Mouse (Mus musculus) kidney, adult 9 months (tissue): ENCODE measurements around the gene Rnf44.
A peak's percentile ranks its signal among the peaks of the same experiment; 100 is the strongest.

Experiments
- DNase-seq: peaks from one replicate; pipeline ENCODE4 v3.0.0; 2022

The Rnf44 gene

GRCm38 (mm10) chr13:54686139-54687053 lies 7.3 kb downstream of the Rnf44 start:
- DNase-seq = no peak

DNA sequence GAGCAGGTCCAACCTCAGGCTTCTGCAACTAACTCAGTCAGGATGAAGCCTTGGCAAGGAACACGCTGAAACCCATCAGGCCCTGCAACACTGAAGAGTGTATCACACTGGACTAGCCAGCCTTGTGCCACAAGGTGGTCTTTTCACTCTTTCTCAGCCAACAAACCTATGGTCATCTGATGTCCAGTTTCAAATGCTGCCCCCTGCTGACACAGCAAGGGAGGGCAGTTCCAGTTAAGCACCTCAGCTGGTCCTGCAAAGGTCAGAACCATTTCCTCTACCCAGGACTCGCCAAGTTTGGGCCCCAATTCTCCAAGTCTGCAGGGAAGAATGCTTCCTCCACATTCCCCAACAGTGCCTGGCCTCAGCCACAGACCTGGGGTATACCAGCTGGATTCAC lies 8.5 kb downstream of the Rnf44 start:
- peak; percentile 72 for DNase-seq

GRCm38 (mm10) chr13:54684140-54684896 lies 9.4 kb downstream of the Rnf44 start:
- peak; percentile 37 for DNase-seq

- peak; percentile 7 for DNase-seq
Observed at GRCm38 (mm10) chr13:54683301-54683700, 10.4 kb downstream of the Rnf44 start.

DNA sequence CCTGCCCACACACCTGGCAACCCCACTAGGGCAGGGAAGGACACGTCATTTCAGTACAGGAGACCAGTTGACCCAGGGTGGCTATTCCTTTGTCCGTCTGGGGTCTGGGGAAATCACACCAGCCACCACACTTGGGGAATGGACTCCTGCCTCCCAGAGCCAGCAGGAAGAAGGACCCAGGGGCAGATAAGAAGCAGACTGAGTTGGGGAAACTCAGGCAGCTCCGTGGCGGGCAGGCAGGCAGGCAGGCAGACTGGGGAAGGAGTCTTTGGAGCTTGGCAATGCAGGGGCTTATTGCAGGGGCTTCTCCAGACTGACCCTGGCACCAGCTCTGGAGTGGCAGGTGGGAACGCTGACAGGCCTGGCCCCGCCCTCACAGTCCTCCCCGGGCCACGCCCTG lies 12.4 kb downstream of the Rnf44 start:
- no peak for DNase-seq

DNA sequence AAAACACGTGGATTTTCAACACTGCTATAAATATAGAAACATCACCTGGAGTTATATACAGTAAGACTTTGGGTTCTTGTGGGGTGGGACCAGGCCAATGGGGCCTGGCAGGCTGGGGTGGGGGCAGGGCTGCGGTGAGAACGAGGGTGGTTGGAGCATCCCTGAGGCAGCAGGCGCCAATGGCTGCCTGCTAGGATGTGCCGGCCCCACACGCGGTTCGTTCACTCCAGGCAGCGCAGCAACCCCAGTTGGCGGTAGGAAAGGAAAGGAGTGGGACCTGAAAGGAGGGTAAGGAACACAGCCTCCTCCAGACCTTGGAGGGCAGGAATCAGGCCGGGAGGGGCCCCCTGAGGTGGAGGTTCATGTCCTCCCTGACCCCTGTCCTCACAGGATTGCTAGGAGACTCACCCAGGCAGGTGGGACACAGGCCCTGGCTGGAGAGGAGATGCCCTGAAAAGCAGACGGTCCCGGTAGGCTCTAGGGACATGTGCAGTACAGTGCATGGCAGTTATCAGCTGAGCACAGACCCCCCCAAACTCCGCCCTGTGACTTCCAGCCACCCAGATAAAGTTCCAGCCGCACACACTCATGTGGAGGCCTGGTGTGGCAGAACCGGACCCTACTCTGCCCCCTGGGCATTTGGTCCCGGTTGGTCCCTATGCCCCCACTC lies 13.4 kb downstream of the Rnf44 start:
- no peak for DNase-seq

GRCm38 (mm10) chr13:54678263-54678662 lies 15.4 kb downstream of the Rnf44 start:
- DNase-seq = no peak

DNA sequence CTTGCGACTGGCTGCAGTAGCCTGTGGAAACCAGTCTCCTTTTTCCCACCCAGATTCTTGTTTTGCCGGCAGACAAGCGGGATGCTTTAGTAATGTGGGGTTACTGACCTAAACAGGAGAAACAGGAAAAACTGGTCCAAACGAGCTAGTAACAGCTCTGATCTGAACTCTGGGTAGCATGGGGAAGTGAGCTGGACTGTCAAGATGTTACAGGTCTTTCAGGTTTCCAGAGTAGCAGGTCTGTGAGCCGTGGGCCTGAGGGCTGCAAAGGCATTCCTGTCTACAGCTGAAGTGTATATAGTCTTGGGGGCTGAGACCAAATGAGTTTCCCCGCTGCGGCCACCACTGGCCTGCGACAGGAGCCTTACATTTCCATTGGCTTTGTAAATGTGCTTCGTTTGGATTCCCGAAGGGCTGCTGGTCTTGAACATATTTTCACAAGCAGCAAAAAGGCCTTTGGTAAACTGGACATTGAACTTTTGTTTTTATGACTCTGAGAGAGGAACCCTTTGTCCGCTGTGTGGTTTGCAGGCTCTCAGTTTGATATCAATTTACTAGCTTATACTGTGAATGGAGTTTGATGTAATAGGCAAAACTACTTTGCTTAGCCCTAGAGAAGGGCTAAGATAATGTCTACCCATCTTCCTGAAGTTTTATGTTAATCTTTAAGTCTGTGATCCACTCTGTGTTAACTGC lies 17.7 kb downstream of the Rnf44 start:
- no peak for DNase-seq

DNA sequence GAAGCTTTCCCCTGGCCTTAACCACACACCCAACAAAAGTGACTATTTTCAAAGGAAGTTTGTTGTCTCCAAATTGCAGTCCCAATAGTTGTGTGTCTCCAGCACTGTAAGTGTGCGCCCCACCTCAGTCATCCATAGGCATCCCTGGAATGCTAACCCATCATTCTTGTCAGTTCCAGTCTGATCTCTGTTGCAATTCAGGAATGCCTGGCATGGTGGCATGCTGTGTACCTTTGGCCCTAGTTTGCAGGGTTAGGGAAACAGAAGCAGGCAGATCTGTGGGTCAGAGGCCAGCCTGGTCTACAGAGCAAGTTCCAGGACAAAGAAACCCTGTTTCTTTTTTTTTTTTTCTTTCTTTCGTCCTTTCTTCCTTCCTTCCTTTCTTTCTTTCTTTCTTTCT lies 23.2 kb downstream of the Rnf44 start:
- peak; percentile 57 for DNase-seq

DNA sequence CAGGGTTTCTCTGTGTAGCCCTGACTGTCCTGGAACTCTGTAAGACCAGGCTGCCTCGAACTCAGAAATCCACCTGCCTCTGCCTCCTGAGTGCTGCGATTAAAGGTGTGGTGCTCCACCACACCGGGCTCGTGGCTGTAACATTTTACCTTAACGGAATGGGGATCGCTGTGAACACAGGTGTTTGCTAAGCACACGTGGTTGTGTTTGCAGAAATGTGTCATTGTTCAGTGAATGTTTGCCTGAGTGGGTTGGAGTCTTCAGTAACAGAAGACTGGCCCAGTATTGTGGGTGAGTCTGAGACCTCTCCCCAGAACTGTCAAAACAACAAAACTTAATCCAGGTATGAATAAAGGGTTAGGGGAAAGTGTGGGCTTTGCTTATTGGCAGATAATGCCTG lies 28.6 kb downstream of the Rnf44 start:
- no peak for DNase-seq

- no peak for DNase-seq
Observed at GRCm38 (mm10) chr13:54664509-54664908, 29.2 kb downstream of the Rnf44 start.

DNA sequence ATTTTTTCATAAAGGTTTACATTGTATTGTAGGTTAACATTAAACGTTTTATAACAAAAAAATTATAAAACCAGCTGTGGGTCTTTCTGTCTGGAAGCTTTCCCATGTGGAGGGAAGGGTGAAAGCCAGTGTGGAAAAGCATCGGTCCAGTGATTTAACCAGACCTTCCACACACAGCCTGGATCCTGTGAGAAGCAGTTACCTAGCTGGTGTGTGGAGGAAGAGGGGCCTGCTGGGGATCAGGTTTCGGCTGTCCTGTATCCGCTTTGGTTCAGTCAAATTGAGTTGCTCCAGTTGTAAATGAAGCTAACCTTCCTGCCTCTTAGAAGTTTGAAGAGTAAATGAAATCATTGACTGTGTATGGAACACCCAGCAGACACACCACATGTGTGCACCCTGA lies 29.7 kb downstream of the Rnf44 start:
- no peak for DNase-seq

- no peak for DNase-seq
Observed at GRCm38 (mm10) chr13:54661358-54661757, 32.3 kb downstream of the Rnf44 start.

DNA sequence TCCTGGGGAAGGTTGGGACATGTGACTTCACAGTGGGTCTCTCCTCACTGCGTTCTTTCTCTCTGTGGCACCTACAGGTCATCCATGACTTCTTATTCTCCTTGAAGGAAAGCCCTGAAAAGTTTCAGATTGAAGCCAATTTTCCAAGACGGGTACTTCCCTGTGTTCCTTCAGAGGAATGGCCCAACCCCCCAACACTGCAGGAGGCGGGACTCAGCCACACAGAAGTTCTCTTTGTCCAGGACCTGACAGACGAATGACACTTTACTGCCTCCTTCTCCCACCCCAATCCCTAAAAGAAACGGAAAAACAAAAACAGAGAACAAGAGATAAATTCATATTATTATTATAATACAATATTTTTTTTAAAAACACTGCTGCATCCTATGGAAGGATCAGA lies 32.8 kb downstream of the Rnf44 start:
- no peak for DNase-seq

GRCm38 (mm10) chr13:54650461-54650860 lies 43.2 kb downstream of the Rnf44 start:
- peak; percentile 52 for DNase-seq

- peak; percentile 24 for DNase-seq
Observed at GRCm38 (mm10) chr13:54635011-54635410, 58.7 kb downstream of the Rnf44 start.

GRCm38 (mm10) chr13:54632731-54633277 lies 60.9 kb downstream of the Rnf44 start:
- peak; percentile 74 for DNase-seq
